Mouse (Mus musculus) liver, embryonic 14.5 days (tissue): ENCODE results near the gene Disp3. TPM values are rescaled to one million over a fixed set of nuclear protein-coding genes. Genes with fewer than 3 reads are reported as not detected.
A peak's percentile ranks its signal among the peaks of the same experiment; 100 is the strongest.

Experiments
- ATAC-seq: fragments of 200-750 bp; cut with Nextera tagmentation; 2 replicates; pipeline ENCODE4 v1.8.0; 2017; ENCODE audit warnings: moderate number of reproducible peaks, mild to moderate bottlenecking, moderate library complexity; ENCODE audit not compliant: insufficient read depth
- DNase-seq, 3 experiments: peaks; one replicate each; pipeline ENCODE4 v3.0.0-alpha.2; 2012 to 2013; ENCODE audit warnings: low read depth in 3 of 3, low spot score in 3 of 3
- H3K27ac ChIP-seq: fragments of 300-500 bp; sonication (generic); 2 replicates; pipeline ENCODE4 v1.5.1; 2014; ENCODE audit warnings: moderate library complexity, mild to moderate bottlenecking, control low read depth, inconsistent platforms
- H3K27me3 ChIP-seq: fragments of 300-500 bp; sonication (generic); 2 replicates; pipeline ENCODE4 v1.6.1; 2014; ENCODE audit warnings: mild to moderate bottlenecking, low read length, moderate library complexity; ENCODE audit not compliant: control insufficient read depth, insufficient read depth
- H3K36me3 ChIP-seq: fragments of 300-500 bp; sonication (generic); replicated peaks from 2 replicates; pipeline ENCODE4 v1.6.1; 2014; ENCODE audit warnings: low read depth; ENCODE audit not compliant: control insufficient read depth, insufficient read depth
- H3K4me1 ChIP-seq, 2 experiments: fragments of 200-500 bp in 1 of 2; fragments of 300-500 bp in 1 of 2; sonication (generic) in 1 of 2; replicated peaks; 2 replicates each; pipeline ENCODE4 v1.6.1; 2012 to 2014; ENCODE audit warnings: antibody characterized with exemption in 1 of 2, inconsistent platforms in 1 of 2, low read length in 1 of 2; ENCODE audit not compliant: control insufficient read depth in 2 of 2, insufficient read depth in 2 of 2
- H3K4me2 ChIP-seq: fragments of 300-500 bp; sonication (generic); 2 replicates; pipeline ENCODE4 v1.6.1; 2014; ENCODE audit warnings: low read depth, mild to moderate bottlenecking, control low read depth, moderate library complexity
- H3K4me3 ChIP-seq, 2 experiments: fragments of 200-500 bp in 1 of 2; fragments of 300-500 bp in 1 of 2; sonication (generic) in 1 of 2; 2 replicates each; pipeline ENCODE4 v1.5.1; 2012 to 2014; ENCODE audit warnings: low read depth in 2 of 2, low read length in 2 of 2, mild to moderate bottlenecking in 2 of 2, control low read depth in 1 of 2, inconsistent platforms in 1 of 2, moderate library complexity in 1 of 2; ENCODE audit not compliant: insufficient read depth in 1 of 2
- H3K9ac ChIP-seq: fragments of 300-500 bp; sonication (generic); replicated peaks from 2 replicates; pipeline ENCODE4 v1.6.1; 2014; ENCODE audit warnings: mild to moderate bottlenecking, control low read depth, moderate library complexity
- H3K9me3 ChIP-seq: fragments of 300-500 bp; sonication (generic); 2 replicates; pipeline ENCODE4 v1.6.1; 2016; ENCODE audit warnings: low read length, mixed read lengths; ENCODE audit not compliant: control insufficient read depth
- CTCF ChIP-seq: IDR thresholded peaks from 2 replicates; pipeline ENCODE4 v1.5.1; 2016; ENCODE audit warnings: antibody characterized with exemption, low read depth, control low read depth
- EP300 ChIP-seq: IDR thresholded peaks from 2 replicates; pipeline ENCODE4 v1.6.1; 2016; ENCODE audit warnings: antibody characterized with exemption, low read depth
- WGBS: fragments of 180-500 bp; shearing (Covaris S2); extraction: QIAGEN DNeasy Blood & Tissue Kit; methylation state at CpG from one replicate; pipeline ENCODE4 v1.1.7; 2014; ENCODE audit not compliant: insufficient replicate concordance; 5-methylcytosine and 5-hydroxymethylcytosine counted together
- polyA plus RNA-seq, 2 experiments: library from polyadenylated mRNA; depleted of rRNA in 1 of 2; stranded (reverse) in 1 of 2; unstranded in 1 of 2; fragments of >200 nt; fragmentation: Nextera tagmentation in 1 of 2; extraction: Ambion mirVana in 1 of 2; gene quantifications; 2 replicates each; pipeline versions ENCODE4 v1.2.1 to v1.2.3; 2012 to 2014

Disp3 gene
- polyA plus RNA-seq, 2 experiments, result not detected

- ATAC-seq, result no peak
- Histone ChIP-seq H3K27me3 (peaks cover 6% of the 10 kb centered on the region), H3K36me3 (no peaks in the 10 kb centered on the region), H3K27ac (no peak overlapping the region), H3K9me3 (no peaks in the 10 kb centered on the region), H3K4me1 (no peaks in the 10 kb centered on the region), H3K4me2 (no peak overlapping the region), H3K9ac (no peak overlapping the region), H3K4me3 (no peak overlapping the region)
- 65% methylated on average over 6 of the region's 6 CpGs for WGBS
- DNase-seq, result no peak
- no peak for TF ChIP-seq EP300
- peak; percentile 26 for TF ChIP-seq CTCF
Observed at GRCm38 (mm10) chr4:148266973-148267507, 20.7 kb downstream of the Disp3 start.

DNA sequence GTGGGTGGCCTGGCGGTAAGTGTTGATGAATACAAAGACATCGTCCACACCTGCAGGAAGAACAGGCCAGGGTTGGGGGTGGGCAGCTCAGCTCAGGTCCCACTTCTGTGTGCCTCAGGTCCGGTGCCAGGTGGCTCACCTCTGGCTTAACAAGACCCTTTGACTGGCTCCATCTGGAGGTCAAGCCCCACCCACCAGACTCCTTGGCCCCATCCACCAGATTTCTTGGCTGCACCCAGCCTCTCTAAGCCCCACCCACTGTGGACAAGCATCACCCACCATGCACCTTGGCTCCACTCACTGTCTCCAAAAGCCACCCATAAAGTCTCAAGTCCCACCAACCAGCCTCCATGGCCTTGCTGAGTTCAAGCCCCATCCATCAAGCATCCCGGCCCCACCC lies 27.8 kb downstream of the Disp3 start:
- TF ChIP-seq CTCF (no peak), EP300 (no peak)
- Histone ChIP-seq H3K27ac (no peak overlapping the region), H3K36me3 (no peaks in the 10 kb centered on the region), H3K4me1 (no peaks in the 10 kb centered on the region), H3K4me3 (no peak overlapping the region), H3K9me3 (no peaks in the 10 kb centered on the region), H3K9ac (no peak overlapping the region), H3K27me3 (no peaks in the 10 kb centered on the region), H3K4me2 (no peak overlapping the region)
- ATAC-seq, result no peak
- DNase-seq, result no peak
- 82% methylated on average over 4 of the region's 4 CpGs for WGBS

- DNase-seq (peak in 1 of 3 experiments; percentile 30), ATAC-seq (peak; percentile 40; the same call in 1 of the 2 replicates)
- WGBS, result 38% methylated on average over 10 of the region's 10 CpGs
- Histone ChIP-seq H3K9me3 (no peaks in the 10 kb centered on the region), H3K4me3 (no peak overlapping the region), H3K27me3 (no peaks in the 10 kb centered on the region), H3K27ac (no peak overlapping the region), H3K36me3 (no peaks in the 10 kb centered on the region), H3K9ac (no peak overlapping the region), H3K4me1 (no peaks in the 10 kb centered on the region), H3K4me2 (no peak overlapping the region)
- TF ChIP-seq CTCF, result peak; percentile 84
- TF ChIP-seq EP300, result no peak
Observed at GRCm38 (mm10) chr4:148249341-148249740, 38.4 kb downstream of the Disp3 start.

DNA sequence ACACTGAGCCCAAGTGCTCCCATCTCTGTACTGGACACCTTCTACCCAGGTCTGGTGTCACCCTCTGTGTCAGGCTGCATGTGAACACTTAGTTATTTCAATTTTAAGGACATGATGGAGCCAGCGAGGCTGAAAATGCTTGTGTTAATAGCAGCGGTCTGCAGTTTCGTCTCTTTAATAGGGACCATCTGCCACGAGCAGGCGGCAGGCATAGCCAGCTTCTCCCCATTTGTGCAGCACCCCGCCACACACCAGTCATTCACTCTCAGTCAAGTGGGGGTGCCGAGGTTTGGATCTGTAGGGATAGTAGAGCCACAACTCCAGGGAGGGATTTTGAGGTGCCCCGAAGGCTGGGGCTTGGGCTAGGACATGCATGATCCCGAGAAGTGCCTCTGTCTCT lies 47.4 kb downstream of the Disp3 start:
- DNase-seq (no peak), ATAC-seq (no peak)
- Histone ChIP-seq H3K9ac (no peak overlapping the region), H3K4me1 (no peaks in the 10 kb centered on the region), H3K9me3 (no peaks in the 10 kb centered on the region), H3K4me3 (no peak overlapping the region), H3K4me2 (no peak overlapping the region), H3K27me3 (no peaks in the 10 kb centered on the region), H3K27ac (no peak overlapping the region), H3K36me3 (no peaks in the 10 kb centered on the region)
- WGBS, result 60% methylated on average over 9 of the region's 9 CpGs
- TF ChIP-seq CTCF (no peak), EP300 (no peak)

- H3K36me3 ChIP-seq, result no peaks in the 10 kb centered on the region
- H3K27me3 ChIP-seq, result no peaks in the 10 kb centered on the region
- 69% methylated on average over 10 of the region's 10 CpGs for WGBS
- no peak overlapping the region for H3K9ac ChIP-seq
- no peak overlapping the region for H3K27ac ChIP-seq
- H3K4me3 ChIP-seq, result no peak overlapping the region
- DNase-seq (no peak), ATAC-seq (no peak)
- H3K9me3 ChIP-seq, result no peaks in the 10 kb centered on the region
- no peak overlapping the region for H3K4me2 ChIP-seq
- TF ChIP-seq EP300, result no peak
- H3K4me1 ChIP-seq, result no peaks in the 10 kb centered on the region
Observed at GRCm38 (mm10) chr4:148239474-148240130, 48.2 kb downstream of the Disp3 start.
